Mouse (Mus musculus) heart, postnatal 0 days (tissue): ENCODE results near the gene Gm9936.

Source experiments
- CTCF ChIP-seq: IDR thresholded peaks from 2 replicates; pipeline ENCODE4 v1.5.1; 2016; ENCODE audit warnings: antibody characterized with exemption, control low read depth, low read depth
- EP300 ChIP-seq: IDR thresholded peaks from 2 replicates; pipeline ENCODE4 v1.6.1; 2016; ENCODE audit warnings: antibody characterized with exemption, low read depth

DNA sequence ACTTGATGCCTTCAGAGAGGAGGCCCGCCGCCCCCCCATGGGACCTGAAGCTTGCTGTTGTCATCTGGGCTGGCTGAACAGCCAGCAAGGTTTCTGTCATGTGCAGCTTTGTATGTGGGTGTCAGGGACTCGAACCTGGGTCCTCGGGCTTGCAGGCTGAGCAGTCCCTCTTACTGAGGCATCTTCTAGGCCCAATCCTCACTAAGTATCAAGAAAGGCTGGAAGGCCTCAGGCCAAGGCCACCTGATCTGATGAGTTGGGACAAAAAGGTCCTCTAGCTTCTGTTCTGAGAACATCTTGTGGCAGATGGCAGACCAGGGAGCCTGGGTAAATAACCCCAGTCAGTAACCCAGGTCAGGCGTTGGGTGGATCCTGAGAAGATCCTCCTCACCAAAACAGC lies 48.7 kb downstream of the Gm9936 start:
- TF ChIP-seq EP300 (no peak), CTCF (no peak)
